Mouse (Mus musculus) WW6 (cell line): ENCODE results near the gene Utp11.

Experiments used
- DNase-seq: peaks from one replicate; pipeline ENCODE4 v3.0.0-alpha.2; 2013; ENCODE audit warnings: low read depth, low spot score

The Utp11 gene

DNA sequence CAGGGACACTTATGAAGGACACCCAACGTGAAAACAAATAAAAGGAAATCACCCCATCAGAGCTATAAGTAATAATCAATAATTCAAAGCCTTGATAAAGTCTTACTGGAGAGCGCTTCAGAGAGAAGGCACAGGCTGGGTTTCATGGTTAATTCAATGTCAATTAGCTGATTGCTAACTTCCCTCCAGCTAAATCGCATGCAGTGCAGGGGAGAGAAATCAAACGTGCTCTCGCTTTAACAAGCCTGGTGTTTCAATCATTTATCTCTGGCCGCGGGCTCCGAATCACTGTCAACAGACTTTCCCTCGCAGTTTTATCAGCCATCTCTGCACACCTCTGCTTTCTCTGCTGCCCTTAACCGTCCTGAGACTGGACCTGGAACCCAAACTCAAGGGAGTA, 60.5 kb downstream of the Utp11 start:
- no peak for DNase-seq

DNA sequence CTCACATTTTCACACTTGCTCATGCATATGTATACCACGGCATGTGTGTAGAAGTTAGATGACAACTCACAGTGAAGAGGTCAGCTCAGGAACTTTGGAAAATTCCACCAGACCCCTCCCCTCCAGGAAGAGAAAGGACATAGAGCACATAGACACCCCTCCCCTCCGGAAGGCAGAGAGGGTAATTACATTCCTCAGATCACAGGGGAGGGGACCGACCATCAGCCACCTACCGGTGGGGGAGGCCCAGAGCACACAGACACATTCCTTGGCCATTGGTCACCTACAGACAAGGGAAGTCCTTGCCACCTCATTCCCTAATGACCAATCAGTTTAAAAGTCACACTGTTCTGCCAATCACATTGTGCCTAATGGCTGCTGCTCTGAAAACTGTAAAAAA, 61.9 kb downstream of the Utp11 start:
- DNase-seq = no peak
